Mouse (Mus musculus): ENCODE results near the gene 1700025G04Rik.

- no peak for TF ChIP-seq POLR2A (IDR thresholded peaks at IDR 0.05; ENCODE audit: borderline replicate concordance, extremely low read depth, low read depth, low read length)
- no peak for TF ChIP-seq CTCF (IDR thresholded peaks at IDR 0.05; ENCODE audit: insufficient read depth, low read length)
Observed at GRCm38 (mm10) chr1:152077171-152077715, 12.7 kb downstream of the 1700025G04Rik start.
